Mouse (Mus musculus): ENCODE results near the gene Socs5. TPM values are rescaled to one million over a fixed set of nuclear protein-coding genes. Genes with fewer than 3 reads are reported as not detected.
A peak's percentile ranks its signal among the peaks of the same experiment; 100 is the strongest.

Socs5 gene
- polyA plus RNA-seq, 1 experiment from 2014 or later, result 9.2 TPM

DNA sequence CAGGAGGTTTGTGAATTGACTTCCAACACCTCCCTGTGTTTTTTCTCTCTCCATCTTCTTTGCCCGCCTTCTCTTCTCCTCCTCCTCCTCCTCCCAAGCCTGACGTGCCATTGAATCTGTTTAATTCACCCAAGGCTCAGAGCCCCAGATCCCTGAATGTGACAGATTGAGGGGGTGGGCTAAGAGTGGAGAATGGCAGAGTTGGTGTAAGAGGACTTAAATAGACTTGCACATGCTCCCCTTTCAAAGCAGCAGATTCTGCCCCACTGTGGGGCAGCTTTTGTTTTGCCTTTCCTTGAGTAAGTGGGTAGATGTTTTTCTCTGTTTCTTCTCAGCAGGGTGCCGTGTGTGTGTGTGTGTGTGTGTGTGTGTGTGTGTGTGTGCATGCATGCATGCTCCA lies 61.6 kb downstream of the Socs5 start:
- no peak overlapping the region for H3K4me2 ChIP-seq
- no peaks in the 10 kb centered on the region for H3K27me3 ChIP-seq (replicated peaks)
- no peak overlapping the region for H3K4me3 ChIP-seq
- no peak overlapping the region for H3K9ac ChIP-seq
- ATAC-seq (ENCODE audit: extremely low read depth, insufficient number of reproducible peaks, low FRiP score, low TSS enrichment), result no peak
- peaks cover 5% of the 10 kb centered on the region; the same call in 1 of the 2 replicates for H3K4me1 ChIP-seq
- no peak overlapping the region for H3K27ac ChIP-seq (replicated peaks)
- 46% methylated on average over 3 of the region's 3 CpGs for WGBS
- H3K9me3 ChIP-seq, result peaks cover 12% of the 10 kb centered on the region; the same call in 1 of the 2 replicates
- no peaks in the 10 kb centered on the region for H3K36me3 ChIP-seq

DNA sequence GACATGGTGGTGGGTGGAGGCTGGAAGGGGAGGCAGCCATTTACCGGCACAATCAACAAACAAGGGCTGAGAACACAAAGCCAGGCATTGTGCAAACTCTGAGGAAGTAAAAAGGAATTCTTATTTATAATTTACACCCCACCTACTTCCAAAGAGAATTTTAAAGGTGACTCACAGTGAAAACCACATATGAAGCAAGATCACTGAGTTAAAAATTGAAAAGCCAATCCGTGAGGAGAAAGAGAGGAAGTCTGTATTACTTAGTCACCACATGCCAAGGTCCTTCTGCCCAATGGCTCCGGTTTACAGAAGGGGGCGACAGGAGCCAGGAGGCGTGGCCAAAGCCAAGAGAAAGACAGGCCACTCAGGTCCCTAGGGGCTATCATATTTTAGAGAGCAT lies 62.9 kb downstream of the Socs5 start:
- no peak for ATAC-seq (ENCODE audit: extremely low read depth, insufficient number of reproducible peaks, low FRiP score, low TSS enrichment)
- 50% methylated on average over 5 of the region's 5 CpGs for WGBS
- no peak overlapping the region for H3K27ac ChIP-seq (replicated peaks)
- H3K9me3 ChIP-seq, result peaks cover 12% of the 10 kb centered on the region; the same call in 1 of the 2 replicates
- H3K36me3 ChIP-seq, result no peaks in the 10 kb centered on the region
- no peak overlapping the region for H3K4me2 ChIP-seq
- peaks cover 10% of the 10 kb centered on the region for H3K4me1 ChIP-seq
- no peak overlapping the region for H3K4me3 ChIP-seq
- no peaks in the 10 kb centered on the region for H3K27me3 ChIP-seq (replicated peaks)
- no peak overlapping the region for H3K9ac ChIP-seq

DNA sequence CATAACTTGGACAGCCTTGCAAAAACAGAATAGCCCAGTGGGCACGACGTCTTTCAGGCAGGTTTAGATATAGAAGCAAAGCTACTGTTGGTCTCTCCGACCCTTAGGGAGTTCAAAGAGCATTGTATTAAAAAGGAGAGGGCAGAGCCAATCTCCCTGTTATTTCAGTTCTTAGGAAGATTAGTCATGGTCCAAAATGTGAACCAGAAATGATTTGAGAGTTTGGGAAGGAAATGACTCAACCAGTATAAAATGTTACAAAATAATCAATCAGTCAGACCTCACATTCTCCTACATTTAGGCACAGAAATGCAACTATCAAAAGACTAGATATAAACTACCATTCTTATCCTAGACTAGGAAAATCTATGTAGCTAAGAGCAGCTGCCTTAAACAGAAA lies 64.6 kb downstream of the Socs5 start:
- ATAC-seq (ENCODE audit: extremely low read depth, insufficient number of reproducible peaks, low FRiP score, low TSS enrichment), result no peak
- WGBS, result 71% methylated on average over 3 of the region's 3 CpGs

DNA sequence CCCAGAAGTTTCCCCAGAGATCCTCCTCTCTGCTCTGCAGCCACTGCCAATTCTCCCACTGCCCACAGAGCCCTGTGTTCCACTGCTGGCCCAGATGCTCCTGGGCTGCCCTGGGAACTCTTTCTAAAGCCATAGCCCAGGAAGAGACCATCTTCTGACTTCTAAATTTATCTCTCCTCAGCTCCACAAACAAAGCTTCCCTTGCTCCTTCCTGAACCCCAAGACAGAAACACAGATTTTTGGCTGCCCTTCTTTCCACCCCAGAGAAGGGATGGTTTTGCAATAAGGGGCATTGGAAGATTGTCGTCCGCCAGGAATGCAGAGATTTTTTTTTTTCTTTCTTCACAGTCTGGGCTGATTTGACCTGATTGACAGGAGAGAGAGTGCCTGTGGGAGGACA lies 66.5 kb downstream of the Socs5 start:
- peaks cover 8% of the 10 kb centered on the region; the same call in 1 of the 2 replicates for H3K9me3 ChIP-seq
- H3K27me3 ChIP-seq (replicated peaks), result no peaks in the 10 kb centered on the region
- ATAC-seq (ENCODE audit: extremely low read depth, insufficient number of reproducible peaks, low FRiP score, low TSS enrichment), result no peak
- no peak overlapping the region for H3K9ac ChIP-seq
- H3K4me2 ChIP-seq, result no peak overlapping the region
- H3K27ac ChIP-seq (replicated peaks), result peak overlapping the region; percentile 68
- no peak overlapping the region for H3K4me3 ChIP-seq
- peaks cover 40% of the 10 kb centered on the region for H3K4me1 ChIP-seq
- no peaks in the 10 kb centered on the region for H3K36me3 ChIP-seq
- WGBS, result 45% methylated on average over 2 of the region's 2 CpGs

More for the DNA sequence above, 64.6 kb downstream of the Socs5 start:
- H3K4me3 ChIP-seq, result no peak overlapping the region
- H3K9me3 ChIP-seq, result peaks cover 8% of the 10 kb centered on the region; the same call in 1 of the 2 replicates
- H3K27ac ChIP-seq (replicated peaks), result no peak overlapping the region
- no peak overlapping the region for H3K9ac ChIP-seq
- H3K27me3 ChIP-seq (replicated peaks), result no peaks in the 10 kb centered on the region
- H3K36me3 ChIP-seq, result no peaks in the 10 kb centered on the region
- H3K4me1 ChIP-seq, result peaks cover 26% of the 10 kb centered on the region
- no peak overlapping the region for H3K4me2 ChIP-seq

DNA sequence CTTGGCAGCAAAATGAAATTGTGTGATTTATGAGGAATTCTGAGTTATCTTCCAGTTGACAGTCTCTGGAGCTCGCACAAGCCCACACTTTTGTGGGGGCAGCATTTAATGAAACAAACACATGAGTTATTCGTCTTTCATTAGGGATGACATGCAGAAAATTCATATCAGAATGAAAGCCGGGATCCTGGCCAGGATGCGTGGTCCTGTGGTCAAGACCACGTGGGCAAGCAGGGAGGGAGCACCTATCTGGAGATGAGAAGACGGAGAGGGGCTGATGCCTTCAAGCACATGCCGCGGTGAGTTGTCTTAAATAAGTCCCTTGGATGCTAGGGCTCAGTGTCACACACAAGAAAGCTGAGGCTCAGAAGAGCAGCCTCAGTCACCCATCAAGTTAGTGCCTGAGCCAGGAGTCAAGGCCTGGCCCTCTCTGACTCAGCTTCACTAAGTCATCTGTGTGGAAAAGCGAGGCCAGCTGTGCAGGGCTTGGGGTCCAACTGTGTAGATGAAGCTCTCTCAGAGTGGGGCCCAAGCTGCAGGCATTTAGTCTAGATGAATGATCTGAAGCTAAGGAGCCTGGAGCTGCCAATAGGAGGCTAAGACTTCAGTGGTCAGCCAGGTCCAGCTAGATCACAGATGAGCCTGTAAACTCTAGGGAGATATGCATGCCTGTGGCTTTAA lies 67.3 kb downstream of the Socs5 start:
- Histone ChIP-seq H3K9me3 (peaks cover 8% of the 10 kb centered on the region; the same call in 1 of the 2 replicates), H3K4me1 (peaks cover 48% of the 10 kb centered on the region), H3K27me3 (replicated peaks) (no peaks in the 10 kb centered on the region), H3K4me3 (no peak overlapping the region), H3K36me3 (no peaks in the 10 kb centered on the region), H3K27ac (replicated peaks) (peak overlapping the region; percentile 69), H3K4me2 (no peak overlapping the region), H3K9ac (no peak overlapping the region)
- ATAC-seq (ENCODE audit: extremely low read depth, insufficient number of reproducible peaks, low FRiP score, low TSS enrichment), result 0 out of 2 replicates have a peak, but pooled peaks have one; percentile 10
- 67% methylated on average over 9 of the region's 9 CpGs for WGBS

DNA sequence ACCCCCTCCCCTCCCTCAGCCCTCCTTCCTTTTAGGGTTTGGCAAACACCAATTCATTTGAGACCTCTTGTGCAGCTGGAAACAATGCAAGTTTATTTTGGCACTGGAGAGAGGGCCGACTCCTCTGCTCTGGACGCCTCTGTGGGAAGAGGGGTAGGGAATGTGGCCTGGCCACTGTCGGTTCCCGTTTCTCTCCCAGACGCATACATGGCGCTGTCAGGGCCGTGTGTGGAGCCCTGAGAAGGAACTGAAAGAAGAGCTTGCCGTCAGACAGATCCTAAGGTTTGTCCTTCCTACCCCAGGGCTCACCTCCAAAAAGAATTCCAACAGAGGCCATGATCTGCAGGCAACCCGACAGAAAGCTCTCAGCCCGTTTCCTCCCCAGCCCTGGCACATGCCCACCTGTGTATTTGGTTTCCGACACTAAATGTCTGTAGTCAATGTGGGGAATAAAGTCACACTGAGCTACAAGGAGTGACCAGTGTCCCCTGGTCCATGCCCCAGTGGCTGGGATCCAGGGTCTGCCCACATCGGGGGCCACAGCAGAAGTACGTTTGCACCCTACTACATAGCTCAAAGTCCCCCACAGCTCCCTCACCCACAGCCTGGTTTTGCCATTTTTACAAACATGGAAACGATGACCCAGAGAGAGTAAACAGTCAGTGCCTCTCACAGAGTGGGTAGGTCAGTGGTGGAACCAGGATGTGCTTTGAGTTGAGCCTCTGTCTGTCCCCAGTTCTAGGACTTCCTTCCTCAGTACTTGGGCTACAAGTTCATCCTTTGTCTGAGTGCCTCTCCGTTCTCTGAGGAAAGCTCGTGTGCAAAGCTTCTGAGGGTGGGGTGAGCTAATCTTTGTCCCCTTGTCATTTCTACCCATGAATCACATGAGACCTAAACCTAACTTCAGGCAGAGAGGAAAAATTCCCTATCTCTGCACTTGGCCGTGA lies 68.9 kb downstream of the Socs5 start:
- ATAC-seq (ENCODE audit: extremely low read depth, insufficient number of reproducible peaks, low FRiP score, low TSS enrichment), result no peak
- Histone ChIP-seq H3K9ac (peak overlapping the region; percentile 20; the same call in 1 of the 2 replicates), H3K27ac (replicated peaks) (peak overlapping the region; percentile 69), H3K9me3 (peaks cover 8% of the 10 kb centered on the region; the same call in 1 of the 2 replicates), H3K27me3 (replicated peaks) (no peaks in the 10 kb centered on the region), H3K4me3 (no peak overlapping the region), H3K4me2 (0 out of 2 replicates have a peak overlapping the region, but pooled peaks have one; percentile 1), H3K4me1 (peaks cover 54% of the 10 kb centered on the region), H3K36me3 (no peaks in the 10 kb centered on the region)
- 46% methylated on average over 17 of the region's 17 CpGs for WGBS

DNA sequence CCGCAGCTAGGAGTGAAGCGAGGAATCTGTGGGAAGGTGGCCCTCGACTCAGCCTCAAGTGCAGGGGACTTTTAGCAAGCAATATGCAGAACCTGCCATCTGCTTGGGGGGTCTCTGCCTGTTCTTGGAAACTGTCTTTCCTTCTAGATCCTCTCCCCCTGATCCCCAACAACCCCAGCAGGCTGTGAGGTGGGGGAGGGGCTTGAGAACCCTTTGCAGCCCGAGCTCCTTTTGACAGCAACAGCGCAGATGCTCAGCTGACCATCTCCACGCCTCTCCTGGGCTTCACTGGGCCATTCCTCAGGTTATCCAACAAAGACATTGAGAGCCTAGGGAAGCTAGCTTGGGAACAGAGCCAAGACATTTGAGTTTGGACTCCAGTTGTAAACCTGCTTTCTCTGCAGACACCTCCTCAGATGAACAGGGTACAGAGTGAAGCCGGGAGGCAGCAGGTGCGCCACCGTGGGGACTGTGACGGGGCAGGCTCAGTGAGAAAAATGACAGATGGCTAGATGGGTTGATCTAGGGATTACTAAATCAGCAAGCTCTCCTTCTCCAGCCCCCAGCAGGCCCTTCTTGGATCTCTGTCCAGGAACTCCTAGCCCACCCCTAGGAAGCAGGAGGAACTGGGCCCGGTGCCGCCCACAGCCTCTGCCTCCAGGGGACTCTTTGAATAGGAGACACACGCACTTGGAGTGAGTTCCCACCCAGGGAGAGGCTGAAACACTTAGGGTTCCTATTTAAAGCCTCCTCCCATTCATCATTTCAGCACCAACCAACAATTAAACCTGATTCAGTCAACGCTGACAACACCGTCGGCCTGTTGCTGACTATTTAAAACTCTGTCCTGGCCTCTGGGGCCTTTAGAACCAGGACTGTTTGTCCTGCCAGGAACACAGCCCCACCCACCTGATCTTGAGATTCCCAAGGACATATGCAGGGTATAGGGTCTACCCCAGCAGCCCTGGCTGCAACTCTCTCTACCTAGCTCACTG lies 71.4 kb downstream of the Socs5 start:
- peak overlapping the region; percentile 33; the same call in 1 of the 2 replicates for H3K9ac ChIP-seq

DNA sequence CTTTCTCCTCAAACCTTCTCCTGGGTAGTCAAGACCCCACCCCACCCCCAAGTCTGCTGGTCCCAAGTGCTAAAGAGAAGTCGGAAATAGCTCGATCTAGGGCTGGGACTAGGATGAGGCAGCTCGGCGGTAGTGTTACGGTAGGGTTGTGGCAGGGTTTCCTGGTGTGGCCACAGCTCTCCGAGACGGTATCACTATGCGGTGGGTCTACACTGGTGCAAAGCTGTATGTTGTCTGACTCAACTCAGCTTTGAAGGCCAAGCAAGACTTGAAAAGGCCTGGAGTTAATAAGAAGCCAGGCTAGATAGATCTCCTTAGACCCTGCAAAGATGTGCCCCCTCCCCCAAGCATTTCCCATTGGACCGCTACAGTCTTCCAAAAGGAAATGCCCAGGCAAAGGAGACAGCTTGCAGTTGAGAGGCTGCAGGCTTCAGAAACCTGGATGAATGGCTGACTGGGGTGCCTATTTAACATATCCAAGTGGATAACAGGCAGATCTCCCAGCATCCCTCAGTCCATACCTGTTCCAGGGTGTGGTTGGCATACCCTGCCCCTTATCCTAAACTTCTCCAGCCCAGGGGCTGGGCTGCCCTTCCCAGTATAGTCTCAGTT lies 72.6 kb downstream of the Socs5 start:
- Histone ChIP-seq H3K4me1 (peaks cover 48% of the 10 kb centered on the region), H3K27ac (replicated peaks) (no peak overlapping the region), H3K4me2 (no peak overlapping the region), H3K9ac (no peak overlapping the region), H3K27me3 (replicated peaks) (0 out of 2 replicates have a peak, but pooled peaks cover 5% of the 10 kb centered on the region), H3K4me3 (no peak overlapping the region), H3K36me3 (no peaks in the 10 kb centered on the region), H3K9me3 (no peaks in the 10 kb centered on the region)
- no peak for ATAC-seq (ENCODE audit: extremely low read depth, insufficient number of reproducible peaks, low FRiP score, low TSS enrichment)
- WGBS, result 75% methylated on average over 9 of the region's 9 CpGs

More for the DNA sequence above, 71.4 kb downstream of the Socs5 start:
- Histone ChIP-seq H3K4me1 (peaks cover 50% of the 10 kb centered on the region), H3K9me3 (no peaks in the 10 kb centered on the region), H3K27me3 (replicated peaks) (no peaks in the 10 kb centered on the region), H3K36me3 (no peaks in the 10 kb centered on the region), H3K4me3 (no peak overlapping the region), H3K4me2 (peak overlapping the region; percentile 30), H3K27ac (replicated peaks) (peak overlapping the region; percentile 46)
- WGBS, result 37% methylated on average over 16 of the region's 16 CpGs
- no peak for ATAC-seq (ENCODE audit: extremely low read depth, insufficient number of reproducible peaks, low FRiP score, low TSS enrichment)

DNA sequence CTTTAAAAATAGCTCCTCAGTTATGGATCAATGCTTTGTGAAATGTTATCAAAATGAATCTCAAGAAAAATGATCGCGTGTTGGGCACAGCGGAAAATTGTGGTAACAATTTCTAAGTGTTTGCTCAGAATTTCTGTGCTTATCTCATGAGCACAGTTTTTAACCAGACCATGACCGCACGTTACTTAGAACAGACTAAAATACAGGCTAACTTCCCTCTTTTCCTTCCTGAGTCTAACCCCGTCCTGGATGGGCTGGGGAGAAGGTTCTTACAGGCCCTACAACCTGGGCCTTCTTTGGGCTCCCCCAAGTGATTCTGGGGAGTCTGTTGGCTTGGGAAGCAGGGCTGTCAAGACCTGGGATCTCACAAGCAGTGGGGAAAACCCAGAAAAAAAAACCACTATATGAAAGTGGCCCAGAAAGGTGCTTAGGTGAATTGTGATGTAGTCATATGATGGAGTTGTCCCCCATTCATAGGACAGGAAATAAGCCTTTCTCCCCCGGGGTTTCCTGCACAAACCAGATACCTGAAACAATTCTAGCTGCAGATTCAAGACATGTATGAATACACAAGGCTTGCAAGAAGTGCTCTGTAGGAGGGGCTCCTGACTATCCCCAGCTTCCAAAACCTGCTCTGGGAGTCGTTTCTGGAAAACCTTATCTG lies 74.3 kb downstream of the Socs5 start:
- Histone ChIP-seq H3K4me2 (no peak overlapping the region), H3K27me3 (replicated peaks) (peaks cover 13% of the 10 kb centered on the region), H3K4me1 (peaks cover 46% of the 10 kb centered on the region), H3K27ac (replicated peaks) (no peak overlapping the region), H3K36me3 (no peaks in the 10 kb centered on the region), H3K9me3 (no peaks in the 10 kb centered on the region), H3K9ac (no peak overlapping the region), H3K4me3 (no peak overlapping the region)
- WGBS, result 65% methylated on average over 8 of the region's 8 CpGs
- no peak for ATAC-seq (ENCODE audit: extremely low read depth, insufficient number of reproducible peaks, low FRiP score, low TSS enrichment)

Data from heart, embryonic 13.5 days (tissue).